Mouse (Mus musculus) liver, postnatal 0 days (tissue): ENCODE data around the gene Zg16.

Experiments
- CTCF ChIP-seq: sonication (generic); IDR thresholded peaks from 2 replicates; pipeline ENCODE4 v1.5.1; 2016; ENCODE audit warnings: antibody characterized with exemption, low read depth
- EP300 ChIP-seq: IDR thresholded peaks from 2 replicates; pipeline ENCODE4 v1.6.1; 2016; ENCODE audit warnings: antibody characterized with exemption, low read depth, mild to moderate bottlenecking

DNA sequence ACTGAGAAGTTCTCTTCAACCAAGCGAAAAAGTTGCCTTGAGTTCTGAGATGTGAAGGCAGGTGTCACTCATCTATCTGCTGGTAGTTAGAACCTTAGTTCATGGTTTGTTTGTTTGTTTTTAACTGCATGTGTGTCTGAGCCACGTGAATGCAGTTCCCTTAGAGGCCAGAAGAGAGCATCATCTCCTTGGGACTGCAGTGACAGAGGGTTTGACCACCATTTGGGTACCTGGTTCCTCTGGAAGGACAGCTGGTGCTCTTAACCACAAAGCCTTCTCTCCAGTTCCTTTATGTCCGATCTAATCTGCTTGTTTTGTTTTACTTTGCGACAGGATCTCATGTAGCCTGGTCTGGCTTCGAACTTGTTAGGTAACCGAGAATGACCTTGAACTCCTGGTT, 21.6 kb downstream of the Zg16 start:
- TF ChIP-seq CTCF (peak; percentile 57), EP300 (no peak)
